25 mouse cellular contexts compared by ENCODE assay signal in genomic region chr11:33969199-33969598, GRCm38 (mm10). TPM values are rescaled to one million over a fixed set of nuclear protein-coding genes. Genes with fewer than 3 reads are reported as not detected.
DNase-seq lines count a peak whose midpoint lies in the region; ATAC-seq lines count a peak whose summit lies in the region.
"Had no signal": no experiment of that assay in that cellular context is flagged by ENCODE, and none has a peak within 500 bp of the region (broad histone marks: within the 10 kb centered on the region; RNA-seq: fewer than 3 reads in every experiment).

No protein-coding gene starts in this region.

- H3K9ac ChIP-seq in embryonic facial prominence, embryonic 14.5 days (ENCODE audit: low read depth, low read length) = no peak overlapping the region
- no peak overlapping the region for H3K9ac ChIP-seq in intestine, embryonic 15.5 days
- H3K9ac ChIP-seq: embryonic facial prominence, embryonic 15.5 days; heart, embryonic 15.5 days; hindbrain, embryonic 13.5 days; liver, embryonic 12.5 days; lung, embryonic 15.5 days had no signal

- DNase-seq in kidney, postnatal 4 days = peak; percentile 23 to 31
- DNase-seq in kidney, postnatal 36 days = no peak
- DNase-seq in embryonic facial prominence, embryonic 14.5 days (ENCODE audit: low spot score) = peak; percentile 60
- DNase-seq in lung, postnatal 14 days = peak; percentile 17
- DNase-seq in cerebellum, adult 11-12 months = no peak
- no peak for DNase-seq in gastrocnemius, adult 8-10 months (ENCODE audit: low spot score in 2 of 2)
- DNase-seq: adrenal gland, adult 2 months; cerebellum, adult 18-20 months; cerebellum, postnatal 25 days; gastrocnemius, postnatal 36 days; heart, postnatal 36 days; layer of hippocampus, adult 9-11 months; left cerebral cortex, postnatal 4 days; midbrain, embryonic 14.5 days; thymus, adult 18-20 months; thymus, postnatal 36 days had no signal

- H3K27me3 ChIP-seq in embryonic facial prominence, embryonic 14.5 days (replicated peaks; ENCODE audit: control insufficient read depth, insufficient read depth, low read length) = no peaks in the 10 kb centered on the region
- H3K27me3 ChIP-seq in intestine, embryonic 15.5 days (replicated peaks) = no peaks in the 10 kb centered on the region
- H3K27me3 ChIP-seq: embryonic facial prominence, embryonic 15.5 days; heart, embryonic 15.5 days; liver, embryonic 12.5 days; lung, embryonic 15.5 days had no signal

- no peaks in the 10 kb centered on the region for H3K9me3 ChIP-seq in embryonic facial prominence, embryonic 14.5 days (ENCODE audit: control insufficient read depth, low read length)
- H3K9me3 ChIP-seq in intestine, embryonic 15.5 days = no peaks in the 10 kb centered on the region
- H3K9me3 ChIP-seq: embryonic facial prominence, embryonic 15.5 days; heart, embryonic 15.5 days; hindbrain, embryonic 13.5 days; liver, embryonic 12.5 days; lung, embryonic 15.5 days; megakaryocyte, embryonic 14.5 days had no signal

- no peak overlapping the region for H3K4me2 ChIP-seq in embryonic facial prominence, embryonic 14.5 days (ENCODE audit: low read depth, low read length)
- H3K4me2 ChIP-seq in intestine, embryonic 15.5 days (replicated peaks) = no peak overlapping the region
- H3K4me2 ChIP-seq: embryonic facial prominence, embryonic 15.5 days; heart, embryonic 15.5 days; hindbrain, embryonic 13.5 days; liver, embryonic 12.5 days; lung, embryonic 15.5 days had no signal

- no peak overlapping the region for H3K4me3 ChIP-seq in embryonic facial prominence, embryonic 14.5 days (ENCODE audit: low read depth, low read length)
- no peak overlapping the region for H3K4me3 ChIP-seq in intestine, embryonic 15.5 days (replicated peaks)
- H3K4me3 ChIP-seq: embryonic facial prominence, embryonic 15.5 days; heart, embryonic 15.5 days; hindbrain, embryonic 13.5 days; liver, embryonic 12.5 days; lung, embryonic 15.5 days; megakaryocyte, embryonic 14.5 days had no signal

- no peak overlapping the region for H3K27ac ChIP-seq in embryonic facial prominence, embryonic 14.5 days (replicated peaks; ENCODE audit: low read depth, low read length)
- peak overlapping the region; percentile 63 for H3K27ac ChIP-seq in intestine, embryonic 15.5 days
- H3K27ac ChIP-seq: embryonic facial prominence, embryonic 15.5 days; heart, embryonic 15.5 days; hindbrain, embryonic 13.5 days; liver, embryonic 12.5 days; lung, embryonic 15.5 days had no signal

- H3K4me1 ChIP-seq in embryonic facial prominence, embryonic 14.5 days (ENCODE audit: control insufficient read depth, insufficient read depth, low read length) = no peaks in the 10 kb centered on the region
- no peaks in the 10 kb centered on the region for H3K4me1 ChIP-seq in intestine, embryonic 15.5 days (replicated peaks)
- H3K4me1 ChIP-seq: heart, embryonic 15.5 days; lung, embryonic 15.5 days had no signal

- 60% methylated on average over 3 of the region's 3 CpGs for WGBS in embryonic facial prominence, embryonic 14.5 days
- 56% methylated on average over 3 of the region's 3 CpGs for WGBS in intestine, embryonic 15.5 days

- H3K36me3 ChIP-seq in embryonic facial prominence, embryonic 14.5 days (ENCODE audit: control insufficient read depth, insufficient read depth, low read length) = no peaks in the 10 kb centered on the region
- H3K36me3 ChIP-seq in intestine, embryonic 15.5 days = no peaks in the 10 kb centered on the region
- H3K36me3 ChIP-seq: embryonic facial prominence, embryonic 15.5 days; heart, embryonic 15.5 days; hindbrain, embryonic 13.5 days; liver, embryonic 12.5 days; lung, embryonic 15.5 days had no signal

- no peak for ATAC-seq in embryonic facial prominence, embryonic 14.5 days (ENCODE audit: low read depth)
- no peak for ATAC-seq in intestine, embryonic 15.5 days
- ATAC-seq: forebrain, embryonic 16.5 days; liver, embryonic 12.5 days had no signal

RNA-seq across cellular contexts. Expression of gene Kcnmb1, which starts 6.4 kb away (rescaled TPM):
- polyA plus RNA-seq in embryonic facial prominence, embryonic 14.5 days (2014; fragmentation: Nextera tagmentation; extraction: Ambion mirVana) = 0.09 and 0.22 TPM in 2 replicates
- 1.8 and 2.0 TPM in 2 replicates for polyA plus RNA-seq in intestine, embryonic 15.5 days (2015; fragmentation: Nextera tagmentation; extraction: Ambion mirVana)
- total RNA-seq in gastrocnemius, adult 8-10 months (2022) = under 1 TPM; 0.12 to 0.31 (median 0.15) TPM

RNA-seq across cellular contexts. Expression of gene Kcnip1, which starts 23.8 kb away (rescaled TPM):
- 5.0 and 7.2 TPM in 2 replicates for polyA plus RNA-seq in embryonic facial prominence, embryonic 14.5 days (2014; fragmentation: Nextera tagmentation; extraction: Ambion mirVana)
- polyA plus RNA-seq in intestine, embryonic 15.5 days (2015; fragmentation: Nextera tagmentation; extraction: Ambion mirVana) = 8.8 and 10.2 TPM in 2 replicates
- not detected for total RNA-seq in gastrocnemius, adult 8-10 months (2022)
- total RNA-seq: gastrocnemius, postnatal 36 days had no signal
- polyA plus RNA-seq: C2C12; heart, embryonic 15.5 days had no signal

Comparison
In these comparisons a context has a peak if more than half of its experiments do, and no peak if none do; other contexts are left out.
1. DNase-seq: peak in kidney, postnatal 4 days (2 of 2), embryonic facial prominence, embryonic 14.5 days (single experiment) and lung, postnatal 14 days (single experiment); none in kidney, postnatal 36 days (0 of 2), cerebellum, adult 11-12 months (single experiment) and gastrocnemius, adult 8-10 months (0 of 2).